Mouse (Mus musculus) limb, embryonic 14.5 days (tissue): ENCODE data around the gene Spsb1. TPM values are rescaled to one million over a fixed set of nuclear protein-coding genes. Genes with fewer than 3 reads are reported as not detected.

Experiments
- ATAC-seq: fragments of 200-750 bp; cut with Nextera tagmentation; 2 replicates; pipeline ENCODE4 v1.8.0; 2017; ENCODE audit warnings: low read depth, moderate number of reproducible peaks, moderate TSS enrichment; ENCODE audit not compliant: low FRiP score
- DNase-seq: peaks from one replicate; pipeline ENCODE4 v3.0.0-alpha.2; 2015; ENCODE audit warnings: low spot score
- H3K27ac ChIP-seq: fragments of 300-500 bp; sonication (generic); replicated peaks from 2 replicates; pipeline ENCODE4 v1.5.1; 2014; ENCODE audit warnings: low read depth, mild to moderate bottlenecking, low read length, moderate library complexity, mixed read lengths
- H3K27me3 ChIP-seq: fragments of 300-500 bp; sonication (generic); 2 replicates; pipeline ENCODE4 v1.6.1; 2014; ENCODE audit warnings: low read length, mixed read lengths; ENCODE audit not compliant: control insufficient read depth, insufficient read depth
- H3K36me3 ChIP-seq: fragments of 300-500 bp; sonication (generic); 2 replicates; pipeline ENCODE4 v1.6.1; 2014; ENCODE audit warnings: mild to moderate bottlenecking, low read length, moderate library complexity, mixed read lengths; ENCODE audit not compliant: control insufficient read depth, insufficient read depth
- H3K4me1 ChIP-seq: fragments of 300-500 bp; sonication (generic); 2 replicates; pipeline ENCODE4 v1.6.1; 2014; ENCODE audit warnings: antibody characterized with exemption, low read length, mixed read lengths; ENCODE audit not compliant: control insufficient read depth, insufficient read depth
- H3K4me2 ChIP-seq: fragments of 300-500 bp; sonication (generic); replicated peaks from 2 replicates; pipeline ENCODE4 v1.6.1; 2014; ENCODE audit warnings: low read depth, mild to moderate bottlenecking, low read length, moderate library complexity; ENCODE audit not compliant: severe bottlenecking
- H3K4me3 ChIP-seq: fragments of 300-500 bp; sonication (generic); replicated peaks from 2 replicates; pipeline ENCODE4 v1.5.1; 2014; ENCODE audit warnings: low read length
- H3K9ac ChIP-seq: fragments of 300-500 bp; sonication (generic); 2 replicates; pipeline ENCODE4 v1.6.1; 2014; ENCODE audit warnings: mild to moderate bottlenecking, low read depth, low read length, moderate library complexity; ENCODE audit not compliant: severe bottlenecking
- H3K9me3 ChIP-seq: fragments of 300-500 bp; sonication (generic); 2 replicates; pipeline ENCODE4 v1.6.1; 2016; ENCODE audit warnings: low read length; ENCODE audit not compliant: control insufficient read depth
- POLR2A ChIP-seq: fragments of 200-500 bp; IDR thresholded peaks from 2 replicates; pipeline ENCODE4 v1.8.0; 2012; ENCODE audit warnings: inconsistent platforms, mild to moderate bottlenecking, moderate library complexity, borderline replicate concordance; ENCODE audit not compliant: insufficient read depth, insufficient read length; ENCODE audit errors: extremely low read depth
- WGBS: fragments of 180-500 bp; shearing (Covaris S2); extraction: QIAGEN DNeasy Blood & Tissue Kit; methylation state at CpG from one replicate; pipeline ENCODE4 v1.1.7; 2014; 5-methylcytosine and 5-hydroxymethylcytosine counted together
- polyA plus RNA-seq, 2 experiments: library from polyadenylated mRNA; depleted of rRNA in 1 of 2; stranded (reverse) in 1 of 2; unstranded in 1 of 2; fragments of >200 nt; fragmentation: Nextera tagmentation in 1 of 2; extraction: Ambion mirVana in 1 of 2; gene quantifications; 2 replicates each; pipeline versions ENCODE4 v1.2.1 to v1.2.3; 2012 to 2014

Spsb1 gene
- polyA plus RNA-seq, 2 experiments = 18.0 to 19.4 TPM

DNA sequence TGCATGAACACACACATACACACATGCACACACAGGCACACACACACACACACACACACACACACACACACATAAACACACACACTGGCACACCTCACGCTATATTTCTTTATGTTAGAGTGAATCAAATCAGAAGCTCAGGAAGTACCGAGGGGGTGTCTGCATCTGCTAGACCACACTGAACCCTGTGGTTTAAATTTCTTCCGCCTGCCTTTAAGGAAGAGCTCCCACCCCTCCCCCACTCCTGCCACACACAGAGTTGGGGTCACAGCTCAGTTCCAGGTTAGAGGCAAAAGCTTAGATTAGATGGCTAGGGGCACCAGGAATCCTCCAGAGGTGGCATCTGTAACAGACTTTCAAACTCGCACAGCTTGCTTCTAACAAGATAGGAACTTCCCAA is 42.4 kb downstream of the Spsb1 start:
- H3K9me3 ChIP-seq = no peaks in the 10 kb centered on the region
- DNase-seq (no peak), ATAC-seq (no peak)
- H3K4me3 ChIP-seq = no peak overlapping the region
- WGBS = 27% methylated on average over 4 of the region's 4 CpGs
- H3K4me2 ChIP-seq = no peak overlapping the region
- H3K27me3 ChIP-seq = no peaks in the 10 kb centered on the region
- H3K4me1 ChIP-seq = peaks cover 46% of the 10 kb centered on the region
- H3K9ac ChIP-seq = no peak overlapping the region
- H3K27ac ChIP-seq = no peak overlapping the region
- no peak for TF ChIP-seq POLR2A
- H3K36me3 ChIP-seq = no peaks in the 10 kb centered on the region

DNA sequence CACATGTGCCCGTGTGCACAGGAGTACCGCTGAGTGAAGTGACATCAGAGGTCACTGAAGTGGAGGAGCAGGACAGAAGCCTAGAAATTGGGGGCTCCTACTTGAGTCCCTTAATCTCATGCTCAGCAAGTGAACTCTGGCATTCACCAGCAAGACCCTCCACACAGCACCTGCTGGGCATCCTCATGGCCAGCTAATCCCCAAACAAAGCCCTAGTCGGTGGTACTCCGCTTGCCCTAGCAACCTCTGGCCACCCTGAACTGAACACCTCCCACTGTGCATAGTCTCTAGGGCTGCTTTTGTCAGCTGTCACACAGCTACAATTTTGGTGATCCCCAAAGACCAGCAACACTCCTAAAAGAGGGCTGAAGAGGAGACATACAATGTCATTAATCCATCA is 44.3 kb downstream of the Spsb1 start:
- Histone ChIP-seq H3K36me3 (peaks cover 13% of the 10 kb centered on the region), H3K4me1 (peaks cover 44% of the 10 kb centered on the region), H3K4me3 (no peak overlapping the region), H3K9me3 (no peaks in the 10 kb centered on the region), H3K4me2 (no peak overlapping the region), H3K27me3 (no peaks in the 10 kb centered on the region), H3K27ac (no peak overlapping the region), H3K9ac (no peak overlapping the region)
- DNase-seq = no peak
- ATAC-seq = no peak
- WGBS = 94% methylated on average over 4 of the region's 4 CpGs
- no peak for TF ChIP-seq POLR2A

DNA sequence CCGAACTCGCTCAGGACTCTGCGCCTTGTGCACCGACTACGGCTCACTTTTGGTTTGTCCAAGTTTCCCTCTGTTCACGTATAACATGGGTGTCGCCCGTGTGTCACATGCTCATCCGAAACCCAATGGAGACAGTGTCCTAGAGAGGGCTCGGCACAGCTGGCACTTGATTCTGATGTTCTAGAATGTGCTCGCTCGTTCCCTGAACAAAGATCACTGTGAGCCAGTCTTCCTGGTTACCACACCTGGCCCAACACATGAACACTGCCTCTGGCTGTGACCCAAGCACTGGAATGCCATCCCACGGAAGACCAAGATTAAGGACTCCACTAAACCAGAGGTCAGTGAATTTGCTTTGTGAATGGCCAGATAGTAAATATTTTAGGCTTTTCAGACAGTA is 45.3 kb downstream of the Spsb1 start:
- Histone ChIP-seq H3K9ac (no peak overlapping the region), H3K4me1 (peaks cover 36% of the 10 kb centered on the region), H3K9me3 (no peaks in the 10 kb centered on the region), H3K4me3 (no peak overlapping the region), H3K27me3 (no peaks in the 10 kb centered on the region), H3K4me2 (no peak overlapping the region), H3K36me3 (peaks cover 22% of the 10 kb centered on the region), H3K27ac (no peak overlapping the region)
- no peak for TF ChIP-seq POLR2A
- no peak for ATAC-seq
- WGBS = 83% methylated on average over 13 of the region's 13 CpGs
- no peak for DNase-seq

DNA sequence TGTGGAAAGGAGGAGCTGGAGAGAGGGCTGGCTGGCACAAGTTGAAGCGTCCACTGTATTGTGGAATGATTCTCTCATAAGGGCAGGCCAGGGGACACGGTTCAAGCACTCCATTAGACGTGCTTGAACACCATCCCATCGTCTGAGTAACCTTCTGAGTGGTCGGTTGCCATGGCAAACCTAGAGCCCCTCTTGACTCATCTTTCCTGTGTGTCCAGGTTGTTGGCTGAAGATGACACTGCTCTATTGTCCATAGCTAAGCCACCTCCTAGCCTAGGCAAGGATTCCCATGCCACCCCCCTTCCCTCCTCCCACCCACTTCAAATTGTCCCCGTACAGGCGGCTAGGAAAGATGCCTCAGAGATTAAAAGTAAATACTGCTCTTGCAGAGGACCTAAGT is 45.9 kb downstream of the Spsb1 start:
- no peaks in the 10 kb centered on the region for H3K9me3 ChIP-seq
- H3K27me3 ChIP-seq = no peaks in the 10 kb centered on the region
- peaks cover 22% of the 10 kb centered on the region for H3K36me3 ChIP-seq
- DNase-seq (no peak), ATAC-seq (no peak)
- TF ChIP-seq POLR2A = no peak
- no peak overlapping the region for H3K9ac ChIP-seq
- H3K4me2 ChIP-seq = no peak overlapping the region
- 85% methylated on average over 7 of the region's 7 CpGs for WGBS
- peaks cover 30% of the 10 kb centered on the region for H3K4me1 ChIP-seq
- H3K4me3 ChIP-seq = no peak overlapping the region
- no peak overlapping the region for H3K27ac ChIP-seq

DNA sequence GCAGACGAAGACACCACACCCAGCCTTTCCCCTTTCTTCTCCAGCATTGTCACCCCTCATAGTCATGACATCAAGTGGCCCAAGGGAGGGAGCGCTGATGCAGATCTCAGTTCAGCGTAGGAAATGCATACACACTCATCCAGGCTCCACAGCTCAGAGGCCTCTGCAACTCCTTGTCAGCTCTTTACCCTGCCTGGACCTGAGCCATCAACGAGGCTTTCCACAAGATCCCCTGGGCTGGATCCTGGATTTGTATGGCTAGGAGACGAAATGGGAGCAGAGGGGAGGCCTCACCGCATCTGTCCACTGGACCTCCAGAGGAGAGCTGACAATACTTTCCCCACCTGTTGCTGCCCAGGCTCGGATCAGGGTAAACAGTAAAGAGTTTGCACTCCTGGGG is 47.2 kb downstream of the Spsb1 start:
- Histone ChIP-seq H3K9me3 (no peaks in the 10 kb centered on the region), H3K4me3 (no peak overlapping the region), H3K36me3 (peaks cover 22% of the 10 kb centered on the region), H3K27ac (no peak overlapping the region), H3K4me1 (peaks cover 17% of the 10 kb centered on the region), H3K9ac (no peak overlapping the region), H3K27me3 (no peaks in the 10 kb centered on the region), H3K4me2 (no peak overlapping the region)
- no peak for TF ChIP-seq POLR2A
- DNase-seq = no peak
- ATAC-seq = no peak
- 72% methylated on average over 7 of the region's 7 CpGs for WGBS

DNA sequence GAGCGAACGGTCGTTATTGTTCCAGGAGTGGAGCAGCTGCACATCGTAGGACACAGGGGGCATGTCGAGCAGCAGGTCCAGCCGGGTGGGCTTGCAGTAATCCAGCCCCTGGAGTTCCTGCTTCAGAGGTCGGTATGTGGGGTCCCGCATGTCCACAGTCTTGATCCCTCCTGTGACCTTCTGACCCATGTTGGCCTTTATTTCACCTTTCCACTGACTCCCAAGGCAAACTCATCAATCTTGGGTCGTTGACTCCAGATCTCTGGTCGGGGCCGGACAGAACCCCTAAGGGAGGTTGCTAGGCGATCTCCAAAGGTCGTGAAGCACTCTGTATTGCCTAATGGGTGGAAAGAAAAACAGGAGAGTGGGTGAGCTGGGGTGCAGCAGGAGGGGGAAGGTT is 47.9 kb downstream of the Spsb1 start:
- no peaks in the 10 kb centered on the region for H3K27me3 ChIP-seq
- DNase-seq (no peak), ATAC-seq (no peak)
- H3K4me1 ChIP-seq = peaks cover 11% of the 10 kb centered on the region
- H3K9me3 ChIP-seq = no peaks in the 10 kb centered on the region
- TF ChIP-seq POLR2A = no peak
- no peak overlapping the region for H3K4me2 ChIP-seq
- 40% methylated on average over 13 of the region's 13 CpGs for WGBS
- no peak overlapping the region for H3K4me3 ChIP-seq
- no peak overlapping the region for H3K9ac ChIP-seq
- no peak overlapping the region for H3K27ac ChIP-seq
- H3K36me3 ChIP-seq = peaks cover 22% of the 10 kb centered on the region
